Mouse (Mus musculus) spleen, adult 2 months (tissue): ENCODE data around the gene Tmem106a.

Experiments
- CTCF ChIP-seq: fragments of 200-500 bp; IDR thresholded peaks from 2 replicates; pipeline ENCODE4 v1.5.1; 2011; ENCODE audit warnings: mild to moderate bottlenecking, inconsistent platforms; ENCODE audit not compliant: insufficient read depth, insufficient read length, insufficient replicate concordance; ENCODE audit errors: extremely low read depth
- POLR2A ChIP-seq: fragments of 200-500 bp; IDR thresholded peaks from 2 replicates; pipeline ENCODE4 v1.6.1; 2011; ENCODE audit warnings: low read depth, low read length, inconsistent platforms

GRCm38 (mm10) chr11:101581081-101581764 lies 819 bp upstream of the Tmem106a start:
- no peak for TF ChIP-seq CTCF
- TF ChIP-seq POLR2A = no peak
